Mouse (Mus musculus) kidney, postnatal 25 days (tissue): Measurements from ENCODE around the gene Sec14l1.

ENCODE experiments used
- DNase-seq, 2 experiments: peaks; one replicate each; pipeline ENCODE4 v3.0.0; 2021; ENCODE audit warnings: mixed read lengths in 2 of 2

Sec14l1 gene

DNA sequence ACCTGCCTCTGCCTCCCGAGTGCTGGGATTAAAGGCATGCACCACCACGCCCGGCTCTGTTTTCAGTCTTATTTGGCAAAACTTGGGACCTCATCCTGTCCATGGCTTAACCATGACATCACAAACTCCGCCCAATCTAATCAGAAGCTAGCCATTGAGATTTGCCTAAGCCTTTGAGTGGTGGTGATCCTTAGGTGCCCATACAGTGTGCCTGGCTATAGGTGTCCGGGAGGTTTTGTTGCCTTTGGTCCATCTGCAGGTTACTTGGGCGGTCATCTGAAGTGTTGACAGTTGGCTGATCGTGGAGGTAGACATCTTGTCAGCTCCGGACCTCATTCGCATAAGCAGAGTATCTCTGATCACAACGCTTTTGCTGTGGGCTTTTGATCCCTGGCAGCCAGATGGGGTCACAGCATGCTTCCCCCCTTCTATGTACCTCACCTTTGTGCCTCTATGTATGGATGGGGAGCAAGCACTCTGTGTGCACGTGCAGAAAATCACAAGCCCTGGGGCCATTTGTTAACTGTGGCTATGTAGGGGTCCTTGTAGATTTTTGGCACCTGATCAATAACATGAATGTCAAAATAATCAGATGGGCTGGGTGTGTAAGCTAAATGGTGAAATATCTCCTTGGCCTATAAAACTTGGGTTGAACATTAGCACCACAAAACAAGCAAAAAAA, 2.9 kb upstream of the Sec14l1 start:
- no peak for DNase-seq

DNA sequence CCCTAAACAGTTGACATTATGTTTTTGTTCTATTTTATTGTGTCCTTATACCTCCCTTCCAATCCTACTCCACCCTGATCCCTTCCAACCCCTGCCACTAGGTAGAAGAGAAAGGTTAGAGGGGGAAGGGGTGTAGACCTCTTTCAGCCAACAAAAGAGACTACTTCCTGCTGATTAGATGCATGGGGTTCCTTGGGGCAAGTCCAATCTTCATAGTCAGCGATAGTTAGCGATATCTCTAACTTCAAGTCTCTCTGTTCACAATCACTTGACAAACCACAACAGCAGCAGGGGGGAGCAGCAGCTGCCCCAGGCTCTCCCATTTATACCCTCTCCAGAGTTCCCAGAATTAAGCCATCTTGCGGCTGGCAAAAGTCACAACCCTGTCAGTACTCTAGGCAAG, 2.3 kb upstream of the Sec14l1 start:
- no peak for DNase-seq

DNA sequence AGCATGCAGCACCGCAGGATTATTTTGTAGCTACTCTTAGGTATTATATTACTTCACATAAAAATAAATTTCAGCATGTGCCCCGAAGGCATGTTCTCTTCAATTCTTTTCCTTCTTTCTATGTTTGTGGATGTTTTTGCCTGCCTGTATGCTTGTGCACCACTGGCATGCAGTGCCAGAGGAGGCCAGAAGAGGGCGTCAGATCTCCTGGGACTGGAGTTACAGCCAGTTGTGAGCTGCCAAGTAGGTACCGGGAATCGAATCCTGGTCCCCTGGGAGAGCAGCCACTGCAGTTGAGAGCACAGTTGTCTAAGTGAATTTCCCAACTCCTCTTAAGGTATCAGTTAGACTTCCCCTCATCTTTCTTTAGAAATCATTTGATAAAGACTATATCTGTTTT, 1.6 kb upstream of the Sec14l1 start:
- DNase-seq = peak in 1 of 2 experiments; percentile 54

DNA sequence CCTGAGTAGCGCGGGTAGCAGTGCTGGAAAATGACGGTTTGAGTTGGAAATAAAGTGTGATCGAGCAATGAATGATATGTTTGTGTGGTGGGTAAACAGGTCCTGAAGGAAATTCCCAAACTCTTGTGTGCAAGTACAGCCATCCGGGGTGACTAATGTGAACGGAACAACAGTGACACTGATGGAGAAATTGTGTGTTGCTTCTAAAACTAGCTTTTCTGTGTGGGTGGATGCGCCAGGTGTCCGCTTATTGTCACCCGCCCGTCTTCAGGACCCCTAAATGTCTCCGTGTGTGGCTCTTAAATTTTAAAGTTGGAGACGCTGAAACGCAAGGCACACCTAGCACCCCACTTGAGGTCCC, 757 bp upstream of the Sec14l1 start:
- DNase-seq = no peak

DNA sequence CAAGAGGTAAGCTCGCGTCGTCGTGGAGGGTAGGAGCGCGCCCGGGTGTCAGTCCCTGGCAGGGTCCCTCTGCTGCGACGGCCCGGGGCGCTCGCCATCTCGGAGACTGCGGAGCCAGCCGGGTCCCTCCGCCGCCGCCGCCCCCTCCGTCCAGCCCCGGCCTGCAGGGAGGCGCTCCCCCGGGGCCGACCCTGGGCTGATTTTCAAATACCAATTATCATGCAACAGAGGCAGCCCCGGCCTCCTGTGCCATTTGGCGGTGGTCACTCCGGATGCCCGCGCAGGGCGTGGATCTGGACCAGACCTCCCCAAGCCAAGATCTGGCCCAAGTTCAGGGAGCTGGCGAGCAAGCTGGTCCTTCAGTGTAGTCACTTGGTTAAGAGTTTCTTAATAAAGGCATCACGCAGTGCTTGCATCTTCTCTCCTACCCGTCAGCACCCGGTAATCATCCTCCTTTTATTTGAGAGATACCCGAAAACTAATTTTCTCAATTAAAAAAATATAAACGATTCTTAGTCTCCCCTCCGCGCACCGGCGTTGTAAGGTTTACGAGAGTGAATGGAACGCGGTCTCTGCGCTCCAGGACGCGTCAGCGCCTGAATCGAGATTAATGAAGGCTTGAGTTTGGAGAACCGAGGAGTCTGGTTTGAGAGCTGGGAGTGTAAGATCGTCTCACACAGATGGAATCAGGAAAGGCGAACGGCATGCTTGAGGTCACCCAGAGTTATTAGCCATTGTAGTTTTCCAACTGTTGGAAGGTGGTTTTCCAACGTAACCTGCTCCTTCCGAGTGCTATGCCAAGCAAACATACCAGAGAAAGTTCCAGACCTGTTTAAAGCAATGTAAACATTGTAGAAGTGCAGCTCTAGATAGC, 615 bp downstream of the Sec14l1 start:
- DNase-seq = peak; percentile 61 to 82

DNA sequence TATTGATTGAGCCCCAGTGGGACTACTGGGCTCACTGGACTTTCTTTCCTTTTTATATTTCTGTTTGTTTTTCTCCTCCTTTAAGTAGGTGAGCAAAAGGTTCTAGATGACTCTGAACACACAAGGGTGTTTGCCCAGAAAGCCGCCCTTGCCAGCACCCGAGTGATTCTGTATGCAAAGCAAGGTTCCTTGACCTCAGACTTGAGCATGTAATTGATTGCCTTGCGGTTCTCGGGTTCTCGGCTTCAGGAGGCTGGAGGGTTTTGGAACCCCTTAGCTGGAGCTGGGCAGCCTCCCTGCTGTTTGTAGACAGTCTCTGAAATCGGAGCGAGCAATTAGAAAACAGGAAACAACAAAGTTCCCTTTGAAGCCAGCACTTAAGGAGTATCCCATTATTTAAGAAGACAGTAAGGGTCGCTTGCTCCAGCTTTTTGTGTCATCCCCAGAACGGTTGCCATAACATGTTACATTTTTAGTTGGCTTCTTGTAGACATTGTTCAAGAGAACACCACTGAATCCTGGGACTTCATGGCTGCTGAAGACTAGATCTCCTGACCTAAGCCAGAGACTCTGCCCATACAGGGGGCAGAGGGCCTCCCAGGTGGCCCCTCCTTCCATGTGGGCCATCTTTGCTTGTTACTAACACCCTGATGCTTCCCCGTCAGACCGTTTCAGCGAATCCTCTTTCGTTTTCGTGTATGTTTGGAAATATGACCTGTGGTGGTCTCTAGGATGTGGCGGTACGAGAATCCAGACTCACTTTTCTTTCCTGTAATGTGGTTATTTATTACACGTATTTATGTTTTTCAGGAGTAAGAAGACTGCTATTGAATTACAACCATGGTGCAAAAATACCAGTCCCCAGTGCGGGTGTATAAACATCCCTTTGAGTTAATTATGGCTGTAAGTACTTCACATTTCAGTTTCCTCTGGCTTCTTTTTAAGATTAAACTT, 1.7 kb downstream of the Sec14l1 start:
- DNase-seq = no peak

DNA sequence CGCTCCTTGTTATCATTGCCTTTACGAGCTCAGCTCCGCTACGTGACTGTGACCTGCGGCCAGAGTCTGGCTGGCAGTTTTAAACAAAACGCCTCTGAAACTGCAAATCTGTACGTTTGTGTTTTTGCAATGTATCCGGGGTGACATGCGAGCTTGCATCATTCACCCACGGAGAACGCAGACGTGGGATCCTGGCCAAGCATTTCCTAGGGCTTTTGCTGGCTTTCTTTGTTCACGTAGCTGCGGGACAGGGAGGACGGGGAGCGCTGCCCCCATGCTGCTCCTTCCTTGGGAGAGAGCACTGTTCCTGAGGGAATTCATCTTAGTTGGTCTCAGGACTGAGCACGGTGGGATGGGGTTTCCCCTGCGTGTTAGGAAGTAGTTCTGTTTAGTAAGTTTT, 2.4 kb downstream of the Sec14l1 start:
- no peak for DNase-seq

DNA sequence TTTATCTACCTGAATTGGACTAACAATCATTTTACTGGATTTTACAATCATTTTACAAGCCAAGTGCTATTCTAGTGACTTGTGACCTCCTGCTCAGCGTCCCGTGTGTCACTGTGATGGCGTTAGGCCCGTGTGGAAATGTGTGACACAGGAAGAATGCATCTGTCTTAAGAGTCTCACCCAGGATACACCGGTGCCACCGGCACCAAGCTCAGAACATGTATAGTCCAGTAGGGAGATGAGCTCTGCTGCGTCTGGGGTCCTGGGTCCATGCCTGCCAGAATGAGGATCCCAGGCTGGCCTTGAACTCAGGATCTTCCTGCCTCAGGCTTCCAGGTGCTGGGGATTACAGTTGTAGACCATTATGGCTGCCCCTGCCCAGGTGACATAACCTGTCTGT, 2.8 kb downstream of the Sec14l1 start:
- DNase-seq = no peak

DNA sequence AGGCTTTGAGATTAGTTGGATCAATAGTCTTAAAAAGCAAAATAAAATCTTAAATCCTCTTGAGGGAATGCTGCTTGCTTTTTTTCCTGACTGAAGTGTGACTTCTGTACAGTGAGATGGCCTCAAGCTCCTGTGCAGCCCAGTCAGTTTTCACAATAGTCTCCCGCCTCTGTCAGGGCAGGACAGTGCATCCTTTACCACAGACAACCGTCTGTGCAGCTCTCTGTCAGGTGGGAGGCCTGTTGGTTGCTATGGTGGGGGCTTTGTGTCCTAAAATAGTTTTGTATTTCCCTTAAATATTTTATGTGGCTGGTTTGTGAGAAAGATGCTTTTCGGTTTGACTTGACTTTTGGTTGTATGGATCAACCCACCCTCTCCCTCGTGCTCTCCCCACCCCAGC, 3.3 kb downstream of the Sec14l1 start:
- DNase-seq = no peak

DNA sequence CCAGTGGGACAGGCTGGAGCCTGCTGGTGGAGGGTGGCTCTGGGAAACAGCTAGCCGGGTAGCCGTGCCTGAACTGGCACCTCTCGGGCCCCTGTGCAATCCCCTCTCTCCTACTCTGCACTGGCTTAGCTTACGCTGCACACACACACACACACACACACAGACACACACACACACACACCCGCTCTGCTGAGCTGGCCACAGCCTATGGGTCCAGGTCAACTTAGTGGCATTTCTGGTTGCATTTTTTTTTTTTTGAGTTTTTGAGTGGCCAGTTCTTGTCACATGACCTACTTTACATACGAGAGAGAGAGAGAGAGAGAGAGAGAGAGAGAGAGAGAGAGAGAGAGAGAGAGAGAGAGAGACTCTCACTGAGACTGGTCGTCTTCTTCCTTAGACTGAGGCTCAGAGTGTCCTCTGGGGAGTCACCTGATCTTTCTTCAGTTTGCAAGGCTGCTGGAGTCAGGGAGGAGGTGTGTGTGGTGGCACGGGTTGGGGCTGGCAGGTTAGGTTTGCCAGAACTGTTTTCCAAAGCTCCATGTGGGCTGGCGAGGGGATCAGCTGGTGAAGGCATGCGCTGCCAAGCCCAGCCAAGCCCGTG, 3.9 kb downstream of the Sec14l1 start:
- DNase-seq = peak; percentile 38 to 72

DNA sequence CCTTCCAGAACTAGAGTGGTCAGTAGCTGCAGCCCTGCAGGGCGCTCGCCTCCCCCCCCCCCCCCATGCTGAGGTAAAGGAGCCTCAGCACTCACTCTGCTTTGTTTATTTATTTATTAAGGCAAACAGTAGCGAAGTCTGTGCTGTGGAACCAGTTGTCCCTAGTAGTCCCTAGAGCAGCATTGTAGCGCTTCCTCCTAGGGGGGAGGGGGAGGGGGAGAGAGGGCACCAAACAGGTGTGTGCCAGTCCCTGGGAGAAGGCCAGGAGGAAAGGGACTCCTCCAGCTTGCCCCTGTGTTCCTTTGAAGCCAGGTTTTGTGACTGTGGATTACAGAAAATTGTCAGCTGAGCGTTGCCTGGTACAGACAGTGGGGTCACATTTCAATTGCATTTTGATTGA, 4.8 kb downstream of the Sec14l1 start:
- DNase-seq = peak in 1 of 2 experiments; percentile 63

DNA sequence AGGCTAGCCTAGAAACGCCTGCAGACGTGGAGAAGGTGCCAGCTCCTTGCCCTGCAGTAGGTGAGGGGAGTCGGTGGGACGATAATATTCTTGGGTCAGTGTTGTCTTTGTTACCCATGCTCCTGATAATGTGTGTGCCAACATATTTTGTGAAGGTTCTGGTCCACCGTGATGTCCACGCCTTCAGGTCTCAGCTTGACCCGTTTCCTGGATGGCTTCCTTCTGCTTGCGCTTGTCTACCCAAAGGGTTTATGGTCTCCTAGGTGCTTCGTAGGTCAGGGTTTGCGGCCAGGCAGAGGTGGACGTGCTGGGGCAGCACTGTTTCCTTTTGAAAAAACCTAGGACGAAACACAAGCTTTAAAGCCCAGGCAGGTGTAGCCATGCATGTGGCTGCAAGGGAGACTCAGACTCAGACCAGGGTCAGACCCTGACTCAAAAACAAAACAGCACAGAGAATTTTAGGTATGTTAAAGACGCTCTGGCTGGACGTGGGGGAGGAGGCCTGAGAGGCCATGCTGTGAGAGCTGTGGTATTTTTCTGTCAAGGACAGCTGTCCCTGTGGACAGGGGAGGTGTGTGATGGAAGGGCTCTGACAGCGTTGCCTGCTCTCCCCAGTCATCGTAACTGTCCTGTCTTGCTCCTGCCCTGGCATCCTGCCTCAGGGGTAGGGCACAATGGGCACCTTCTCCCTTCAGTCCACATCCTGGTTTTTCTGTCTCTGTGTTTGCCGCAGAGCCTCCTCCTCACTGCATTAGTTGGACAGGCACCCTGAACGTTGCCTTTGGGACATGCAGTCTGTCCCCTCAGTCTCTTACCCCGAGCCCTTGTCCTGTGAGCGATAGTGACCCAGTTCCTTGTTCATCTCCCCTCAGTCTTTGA, 5.6 kb downstream of the Sec14l1 start:
- DNase-seq = no peak

DNA sequence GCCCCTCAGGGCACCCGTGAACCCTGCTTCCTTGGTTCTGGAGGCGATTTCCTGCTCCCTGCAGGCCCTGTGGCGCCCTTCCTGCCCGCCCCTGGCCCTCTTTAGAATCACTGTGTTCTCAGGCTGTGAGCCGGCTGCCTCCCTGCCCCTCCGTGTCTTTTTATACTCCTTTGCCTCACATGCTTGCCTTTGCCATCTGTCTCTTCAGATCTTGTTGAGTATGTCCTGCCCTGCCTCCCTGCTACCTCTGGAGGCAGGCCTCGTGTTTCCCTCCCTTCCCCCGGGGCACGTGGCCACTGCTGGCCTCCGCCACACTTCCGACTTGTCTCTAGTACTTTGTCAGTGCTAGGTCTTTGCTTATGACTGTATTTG, 6.2 kb downstream of the Sec14l1 start:
- DNase-seq = peak; percentile 44 to 71

DNA sequence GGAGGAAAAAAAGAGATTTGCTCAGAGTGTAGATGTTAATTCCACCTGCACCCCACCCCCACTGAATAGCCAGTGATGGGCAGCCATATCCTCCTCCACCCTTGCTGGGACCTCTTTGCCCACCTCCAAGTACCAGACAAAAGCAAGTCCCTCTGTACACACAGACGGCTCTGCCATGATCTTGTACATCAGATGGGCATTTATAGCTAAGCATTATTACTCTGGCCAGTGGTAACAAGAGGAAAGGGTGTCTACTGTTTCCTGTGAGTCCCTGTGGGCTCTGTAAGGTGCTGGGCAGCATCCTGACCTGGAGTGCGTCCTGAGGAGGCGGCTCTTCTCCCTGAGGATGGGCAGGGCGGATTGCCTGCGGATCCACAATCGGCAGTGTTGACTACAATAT, 7.0 kb downstream of the Sec14l1 start:
- DNase-seq = no peak

DNA sequence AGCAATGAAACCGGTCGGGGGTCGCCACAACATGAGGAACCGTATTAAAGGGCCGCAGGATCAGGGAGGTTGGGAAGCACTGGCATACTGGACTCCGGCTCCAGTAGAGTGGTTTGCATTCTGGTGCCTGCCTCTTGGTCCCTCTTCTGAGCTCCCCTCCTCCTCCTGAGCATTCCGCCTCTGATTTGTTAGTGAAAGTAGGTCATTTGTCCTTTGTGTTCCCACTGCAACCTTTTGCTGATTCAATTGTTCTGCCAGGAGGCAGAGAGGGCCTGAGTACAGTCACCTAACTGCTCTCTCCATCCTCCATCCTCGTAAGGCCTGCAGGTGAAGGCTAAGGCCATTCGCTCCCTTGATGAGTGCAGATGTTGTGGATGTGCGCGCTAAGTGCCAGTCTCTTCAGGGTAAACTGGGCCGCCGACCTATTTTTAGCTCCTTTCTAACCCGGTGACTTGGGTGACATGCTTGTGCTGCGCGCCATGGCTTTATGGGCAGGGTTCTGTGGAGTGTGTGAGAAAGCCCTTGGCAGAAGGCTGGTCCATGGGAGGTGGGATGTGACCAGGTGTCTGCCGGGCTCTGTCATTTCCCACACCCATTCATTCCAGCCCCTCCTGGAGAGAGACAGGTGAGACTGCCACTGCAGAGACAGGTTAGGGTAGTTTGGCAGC, 8.6 kb downstream of the Sec14l1 start:
- DNase-seq = no peak

DNA sequence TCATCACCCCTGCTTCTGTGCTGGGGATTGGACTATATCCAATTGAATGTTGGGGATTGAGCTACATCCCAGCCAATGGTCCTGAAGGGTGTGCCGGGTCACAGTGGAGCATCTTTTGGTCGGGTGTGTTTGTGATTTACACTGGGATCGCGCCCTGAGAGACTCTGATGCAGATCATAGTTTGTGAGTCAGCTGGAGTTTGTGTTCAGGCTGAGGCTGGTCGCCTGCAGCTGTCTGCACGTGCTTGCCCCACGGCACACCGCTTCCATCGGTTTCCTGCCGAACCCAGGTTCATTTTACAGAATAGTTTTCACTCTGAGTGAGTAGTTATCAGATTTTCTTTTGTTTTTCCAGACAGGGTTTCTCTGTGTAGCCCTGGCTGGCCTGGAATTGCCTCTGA, 9.6 kb downstream of the Sec14l1 start:
- no peak for DNase-seq

DNA sequence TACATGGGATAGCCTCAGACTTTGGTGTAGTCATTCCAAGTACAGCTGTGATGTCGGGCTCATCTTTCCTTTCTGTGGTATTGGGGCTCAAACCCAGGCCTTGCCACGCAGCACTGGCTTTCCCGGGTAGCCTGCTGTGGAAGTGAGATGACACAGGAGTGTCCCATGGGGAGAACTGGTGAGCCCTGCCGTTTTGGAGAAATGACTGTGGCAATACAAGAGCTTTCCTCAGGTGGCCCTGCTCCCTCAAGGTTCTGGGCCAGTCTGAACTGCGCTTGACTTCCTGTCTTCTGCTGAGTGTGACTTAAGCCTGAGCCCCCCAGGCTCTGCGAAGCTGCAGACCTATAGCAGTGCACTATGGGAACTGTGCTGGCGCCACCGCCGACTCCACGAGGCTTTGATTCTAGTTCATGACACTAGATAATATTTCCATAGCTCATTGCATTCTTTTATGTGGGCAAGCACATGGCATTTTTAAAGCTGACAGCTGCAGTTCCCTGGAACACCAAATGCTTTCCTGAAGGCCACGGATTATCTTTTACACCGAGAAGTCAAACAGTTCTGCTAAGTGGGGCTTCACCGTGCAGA, 12.4 kb downstream of the Sec14l1 start:
- no peak for DNase-seq

DNA sequence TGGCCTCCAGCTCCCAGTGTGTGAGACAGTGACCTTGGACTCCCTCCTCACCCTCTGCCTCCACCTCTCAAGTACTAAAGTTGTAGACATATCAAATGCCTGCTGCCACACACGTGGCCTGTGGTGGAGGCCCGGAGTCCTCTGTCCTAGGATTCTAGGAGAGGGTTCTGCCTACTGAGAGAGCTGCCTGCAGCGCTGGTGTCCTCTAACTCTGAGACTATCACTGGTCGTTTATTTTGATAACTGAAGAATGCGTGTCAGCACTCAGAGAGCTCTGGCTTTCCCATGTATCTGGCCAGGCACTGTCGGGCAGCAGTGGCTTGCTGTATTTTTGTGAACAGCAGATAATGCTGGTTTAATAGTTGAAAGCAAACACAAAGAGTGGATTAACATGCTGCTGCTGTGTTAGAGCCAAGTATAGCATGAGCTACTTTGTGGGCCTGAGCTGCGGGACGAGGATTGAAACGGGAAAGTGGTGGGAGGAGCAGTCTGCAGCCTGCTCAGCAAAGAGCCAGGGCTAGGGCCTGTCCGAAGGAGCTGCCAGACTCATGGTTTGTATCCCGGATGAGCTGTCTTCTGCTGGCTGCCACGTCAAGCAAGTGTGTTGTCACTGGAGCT, 13.1 kb downstream of the Sec14l1 start:
- peak in 1 of 2 experiments; percentile 37 for DNase-seq

DNA sequence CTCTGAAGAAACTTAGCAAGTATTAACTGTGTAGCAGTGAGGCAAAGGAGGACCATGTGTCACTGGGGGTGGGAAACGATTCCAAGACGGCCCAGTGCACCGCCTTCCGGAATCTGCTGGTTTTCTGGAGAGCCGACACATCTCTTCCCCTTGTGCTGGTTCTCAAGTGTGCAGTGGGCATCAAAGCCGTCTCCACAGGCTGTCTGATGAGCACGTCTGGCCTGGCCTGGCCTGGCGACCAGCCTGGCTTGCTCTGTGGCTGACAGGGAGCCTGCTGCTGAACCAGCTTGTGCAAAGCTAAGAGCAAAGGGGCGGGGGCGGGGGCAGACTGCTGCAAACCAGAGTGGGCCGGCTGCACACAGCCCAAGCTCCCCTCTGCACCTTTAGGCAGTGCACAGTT, 14.5 kb downstream of the Sec14l1 start:
- peak in 1 of 2 experiments; percentile 67 for DNase-seq

DNA sequence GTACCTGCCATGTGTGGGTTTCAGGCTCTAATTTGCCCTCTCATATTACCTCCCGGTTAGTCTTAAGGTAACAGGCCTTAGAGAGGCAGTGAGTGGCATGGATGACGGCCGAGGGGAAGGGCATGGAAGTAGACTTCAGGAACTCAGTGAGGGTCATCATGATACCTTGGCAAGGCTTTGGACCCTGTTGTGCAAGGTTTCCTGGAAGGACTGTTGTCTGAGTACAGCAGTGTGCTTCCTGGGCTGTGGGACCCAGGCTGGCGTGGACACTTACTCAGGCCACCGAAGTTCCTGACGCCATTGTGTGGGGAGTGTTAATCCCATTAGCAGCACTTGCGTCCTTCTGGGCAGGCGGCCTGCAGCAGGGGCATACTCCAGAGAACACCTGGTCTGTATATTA, 15.1 kb downstream of the Sec14l1 start:
- no peak for DNase-seq
